ENCODE assay signal across 9 mouse cellular contexts in the genomic region with DNA sequence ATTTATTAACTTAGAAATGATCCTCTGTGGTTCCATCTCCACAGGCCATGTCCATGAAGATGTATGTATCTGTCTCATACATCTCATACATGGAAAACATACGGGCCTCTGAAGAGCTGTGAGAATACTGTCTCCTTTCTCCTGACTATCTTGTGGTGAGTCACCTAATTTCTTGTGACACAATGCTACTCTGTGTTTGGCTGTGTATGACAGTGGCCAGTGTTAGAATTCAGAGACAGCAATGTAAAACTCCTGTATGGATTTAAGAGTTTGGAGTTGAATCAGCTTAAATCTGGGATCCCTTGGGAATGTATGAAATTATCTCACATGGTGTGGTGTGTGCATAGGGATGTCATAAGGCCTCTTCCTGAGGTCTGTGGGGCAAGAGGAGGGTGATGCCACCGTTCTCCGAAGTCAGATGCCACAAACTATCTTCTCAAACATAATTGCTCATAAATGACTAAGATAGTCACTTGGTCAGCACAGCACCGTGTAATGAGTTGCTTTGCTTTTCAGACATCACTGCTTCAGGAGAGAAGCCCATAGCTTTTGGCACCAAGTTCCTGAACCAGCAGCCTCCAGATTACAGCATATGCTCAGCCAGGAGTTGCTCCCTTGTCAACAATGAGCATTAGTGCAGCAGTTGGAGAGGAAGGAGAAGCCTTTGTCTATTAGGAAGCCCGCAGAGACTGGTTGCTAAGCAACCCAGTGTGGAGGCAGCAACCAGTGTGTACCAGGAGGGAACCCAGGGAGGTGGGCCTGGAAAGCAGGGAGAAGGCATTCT.
DNase-seq lines count a peak whose midpoint lies in the region; ATAC-seq and TF ChIP-seq lines count a peak whose summit lies in the region.
"Had no signal": no experiment of that assay in that cellular context is flagged by ENCODE, and none has a peak within 500 bp of the region (broad histone marks: within the 10 kb centered on the region; RNA-seq: fewer than 3 reads in every experiment).

No protein-coding gene starts in this region.

- peak; percentile 34 for DNase-seq in lung, embryonic 14.5 days
- no peak for DNase-seq in lung, postnatal 36 days
- peak; percentile 80 for DNase-seq in hindbrain, embryonic 10.5 days (ENCODE audit: low spot score)
- DNase-seq in mesoderm, embryonic 11.5 days (ENCODE audit: low read depth, low spot score), result peak; percentile 77
- DNase-seq in telencephalon, adult 2 months (ENCODE audit: low read depth, low spot score), result peak; percentile 91
- no peak for DNase-seq in T-cell, adult 2 months (ENCODE audit: low spot score)
- DNase-seq in kidney, postnatal 4 days, result no peak

- no peaks in the 10 kb centered on the region for H3K4me1 ChIP-seq in lung, embryonic 14.5 days (ENCODE audit: insufficient read depth)
- H3K4me1 ChIP-seq in hindbrain, embryonic 10.5 days (replicated peaks), result peaks cover 25% of the 10 kb centered on the region

- H3K4me2 ChIP-seq in lung, embryonic 14.5 days, result no peak overlapping the region

- 46% methylated on average over 5 of the region's 5 CpGs for WGBS in lung, embryonic 14.5 days
- WGBS in hindbrain, embryonic 10.5 days, result 39% methylated on average over 5 of the region's 5 CpGs

- H3K27ac ChIP-seq in lung, embryonic 14.5 days (ENCODE audit: low read depth), result no peak overlapping the region
- peak overlapping the region; percentile 82 for H3K27ac ChIP-seq in hindbrain, embryonic 10.5 days
- H3K27ac ChIP-seq: macrophage had no signal

- H3K9ac ChIP-seq in lung, embryonic 14.5 days, result no peak overlapping the region

- TF ChIP-seq CTCF in lung, embryonic 14.5 days (IDR thresholded peaks at IDR 0.05; ENCODE audit: low read depth), result no peak

- H3K36me3 ChIP-seq in lung, embryonic 14.5 days (ENCODE audit: insufficient read depth), result no peaks in the 10 kb centered on the region
- H3K36me3 ChIP-seq in hindbrain, embryonic 10.5 days, result no peaks in the 10 kb centered on the region

- no peaks in the 10 kb centered on the region for H3K9me3 ChIP-seq in lung, embryonic 14.5 days (ENCODE audit: low read depth, low read length)
- no peaks in the 10 kb centered on the region for H3K9me3 ChIP-seq in hindbrain, embryonic 10.5 days

- no peak for ATAC-seq in lung, embryonic 14.5 days (ENCODE audit: insufficient read depth)
- no peak for ATAC-seq in megakaryocyte-erythroid progenitor cell, adult 5-6 weeks (replicated peaks; ENCODE audit: low FRiP score, low TSS enrichment, poor library complexity, severe bottlenecking)

- H3K27me3 ChIP-seq in lung, embryonic 14.5 days (ENCODE audit: insufficient read depth, low read length), result no peaks in the 10 kb centered on the region
- no peaks in the 10 kb centered on the region; the same call in 1 of the 2 replicates for H3K27me3 ChIP-seq in hindbrain, embryonic 10.5 days (ENCODE audit: insufficient read depth, poor library complexity, severe bottlenecking)

- no peak overlapping the region for H3K4me3 ChIP-seq in lung, embryonic 14.5 days (ENCODE audit: low read depth, low read length)
- no peak overlapping the region for H3K4me3 ChIP-seq in hindbrain, embryonic 10.5 days

Comparison
In these comparisons a context has a peak if more than half of its experiments do, and no peak if none do; other contexts are left out.
1. DNase-seq: peak in lung, embryonic 14.5 days (single experiment), hindbrain, embryonic 10.5 days (single experiment), mesoderm, embryonic 11.5 days (single experiment) and telencephalon, adult 2 months (single experiment); none in lung, postnatal 36 days (single experiment), T-cell, adult 2 months (single experiment) and kidney, postnatal 4 days (0 of 2).